Mouse (Mus musculus) brain, embryonic 18.5 days (tissue): ENCODE results near the gene Ipo11.

Experiments
- DNase-seq: peaks from one replicate; pipeline ENCODE4 v3.0.0-alpha.2; 2012; ENCODE audit warnings: low read depth, low spot score

The Ipo11 gene

GRCm38 (mm10) chr13:106817066-106817465 lies 119.7 kb downstream of the Ipo11 start:
- DNase-seq: no peak

GRCm38 (mm10) chr13:106813519-106813918 lies 123.2 kb downstream of the Ipo11 start:
- no peak for DNase-seq

- DNase-seq: no peak
These were observed 123.7 kb downstream of the Ipo11 start for GRCm38 (mm10) chr13:106813087-106813486.

GRCm38 (mm10) chr13:106810156-106810555 lies 126.6 kb downstream of the Ipo11 start:
- no peak for DNase-seq

GRCm38 (mm10) chr13:106808821-106809220 lies 127.9 kb downstream of the Ipo11 start:
- DNase-seq: no peak

GRCm38 (mm10) chr13:106808315-106808714 lies 128.4 kb downstream of the Ipo11 start:
- DNase-seq: no peak

- DNase-seq: no peak
These were observed 129.5 kb downstream of the Ipo11 start for GRCm38 (mm10) chr13:106807303-106807702.

- DNase-seq: no peak
These were observed 131.6 kb downstream of the Ipo11 start for GRCm38 (mm10) chr13:106805146-106805545.

GRCm38 (mm10) chr13:106798026-106798425 lies 138.7 kb downstream of the Ipo11 start:
- no peak for DNase-seq

GRCm38 (mm10) chr13:106788817-106789216 lies 147.9 kb downstream of the Ipo11 start:
- no peak for DNase-seq

- DNase-seq: no peak
These were observed 168.0 kb downstream of the Ipo11 start for GRCm38 (mm10) chr13:106768807-106769206.

GRCm38 (mm10) chr13:106762611-106763010 lies 174.1 kb downstream of the Ipo11 start:
- DNase-seq: no peak

- no peak for DNase-seq
These were observed 175.1 kb downstream of the Ipo11 start for GRCm38 (mm10) chr13:106761661-106762060.

- no peak for DNase-seq
These were observed 176.4 kb downstream of the Ipo11 start for GRCm38 (mm10) chr13:106760232-106760875.

- DNase-seq: no peak
These were observed 180.9 kb downstream of the Ipo11 start for GRCm38 (mm10) chr13:106755892-106756291.

GRCm38 (mm10) chr13:106754216-106754615 lies 182.5 kb downstream of the Ipo11 start:
- no peak for DNase-seq

- DNase-seq: no peak
These were observed 184.8 kb downstream of the Ipo11 start for GRCm38 (mm10) chr13:106751951-106752350.

GRCm38 (mm10) chr13:106746823-106747222 lies 189.9 kb downstream of the Ipo11 start:
- DNase-seq: no peak

GRCm38 (mm10) chr13:106745201-106745600 lies 191.6 kb downstream of the Ipo11 start:
- no peak for DNase-seq
